Mouse (Mus musculus) left cerebral cortex, adult 8-10 months (tissue): ENCODE data around the gene Pik3ap1. TPM values are rescaled to one million over a fixed set of nuclear protein-coding genes. Genes with fewer than 3 reads are reported as not detected.

Experiments used
- total RNA-seq, 4 experiments: library from RNA; stranded (reverse); gene quantifications; 2 replicates each; pipeline ENCODE4 v1.2.4; 2022

Gene Pik3ap1
- total RNA-seq, 4 experiments from 2014 or later: 2.3 to 5.0 (median 3.6) TPM

Other genes starting within 250 kb of the Pik3ap1 start
- gene Tll2, start 178.3 kb downstream of the Pik3ap1 start, total RNA-seq: under 1 TPM; 0.64 to 0.96 (median 0.80) TPM
- 100 to 1,000 TPM; 119 to 131 (median 126) TPM for gene Tm9sf3, start 121.1 kb downstream of the Pik3ap1 start, total RNA-seq
- gene Lcor, start 97.5 kb upstream of the Pik3ap1 start, total RNA-seq: 10 to 100 TPM; 18.6 to 21.9 (median 20.8) TPM
- gene Gm340, start 197.3 kb upstream of the Pik3ap1 start, total RNA-seq: 10 to 100 TPM; 13.5 to 15.5 (median 14.8) TPM